Mouse (Mus musculus): ENCODE measurements around the gene Aqp3.

- no peak for TF ChIP-seq POLR2A (IDR thresholded peaks at IDR 0.05; ENCODE audit: low read depth, low read length)
- no peak for TF ChIP-seq CTCF (IDR thresholded peaks at IDR 0.05; ENCODE audit: borderline replicate concordance, insufficient read depth, low read length)
Observed at GRCm38 (mm10) chr4:41140174-41140875, 42.3 kb upstream of the Aqp3 start.
